Mouse (Mus musculus): ENCODE measurements around the gene Polr2m.

- TF ChIP-seq POLR2A (IDR thresholded peaks at IDR 0.05; ENCODE audit: insufficient read depth, low read depth, low read length), result no peak
- TF ChIP-seq CTCF (IDR thresholded peaks at IDR 0.05), result peak; percentile 18; the same call in 1 of the 2 replicates
- TF ChIP-seq EP300 (IDR thresholded peaks at IDR 0.05; ENCODE audit: insufficient read depth, low read depth, low read length), result no peak
These were observed 9.1 kb downstream of the Polr2m start for GRCm38 (mm10) chr9:71476601-71477000.
